Mouse (Mus musculus) inflammation-experienced regulatory T-cells, adult 6 months (primary cell): ENCODE results near the gene Mocs3. TPM values are rescaled to one million over a fixed set of nuclear protein-coding genes. Genes with fewer than 3 reads are reported as not detected.

Experiments used
- ATAC-seq: one replicate; pipeline ENCODE4 v1.8.0; 2017
- polyA plus RNA-seq, 3 experiments: library from polyadenylated mRNA; unstranded; fragments of 100-300 nt; shearing (Covaris generic); gene quantifications; one replicate each; pipeline ENCODE4 v1.2.1; 2017

Mocs3 gene
- polyA plus RNA-seq, 3 experiments from 2014 or later: 0.47 to 2.0 (median 0.48) TPM

- ATAC-seq: no peak
Measured at GRCm38 (mm10) chr2:168242841-168243240, 12.4 kb downstream of the Mocs3 start.

GRCm38 (mm10) chr2:168243278-168243677 is 12.9 kb downstream of the Mocs3 start:
- ATAC-seq: no peak

- ATAC-seq: no peak
Measured at GRCm38 (mm10) chr2:168245571-168245970, 15.1 kb downstream of the Mocs3 start.

GRCm38 (mm10) chr2:168248167-168248855 is 17.9 kb downstream of the Mocs3 start:
- ATAC-seq: no peak

GRCm38 (mm10) chr2:168248856-168249245 is 18.4 kb downstream of the Mocs3 start:
- ATAC-seq: no peak

DNA sequence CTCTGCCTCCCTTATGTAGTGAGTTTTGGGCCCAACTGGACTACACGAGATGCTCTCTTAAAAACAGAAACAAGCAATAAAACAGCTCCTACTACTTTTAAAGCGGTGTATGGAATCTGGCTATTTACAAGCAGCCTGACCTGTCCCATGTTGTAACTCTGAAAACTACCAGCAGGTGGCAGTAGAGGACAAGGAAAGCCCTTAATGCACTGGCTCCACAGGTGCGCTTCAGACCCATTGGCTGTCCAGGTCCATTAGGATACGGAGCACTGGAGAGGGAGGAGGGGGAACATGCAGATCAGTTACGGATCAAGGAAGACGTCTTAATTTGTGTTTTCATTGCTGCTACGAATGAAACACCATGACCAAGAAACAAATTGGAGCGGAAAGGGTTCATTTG is 19.8 kb downstream of the Mocs3 start:
- peak; percentile 71 for ATAC-seq

DNA sequence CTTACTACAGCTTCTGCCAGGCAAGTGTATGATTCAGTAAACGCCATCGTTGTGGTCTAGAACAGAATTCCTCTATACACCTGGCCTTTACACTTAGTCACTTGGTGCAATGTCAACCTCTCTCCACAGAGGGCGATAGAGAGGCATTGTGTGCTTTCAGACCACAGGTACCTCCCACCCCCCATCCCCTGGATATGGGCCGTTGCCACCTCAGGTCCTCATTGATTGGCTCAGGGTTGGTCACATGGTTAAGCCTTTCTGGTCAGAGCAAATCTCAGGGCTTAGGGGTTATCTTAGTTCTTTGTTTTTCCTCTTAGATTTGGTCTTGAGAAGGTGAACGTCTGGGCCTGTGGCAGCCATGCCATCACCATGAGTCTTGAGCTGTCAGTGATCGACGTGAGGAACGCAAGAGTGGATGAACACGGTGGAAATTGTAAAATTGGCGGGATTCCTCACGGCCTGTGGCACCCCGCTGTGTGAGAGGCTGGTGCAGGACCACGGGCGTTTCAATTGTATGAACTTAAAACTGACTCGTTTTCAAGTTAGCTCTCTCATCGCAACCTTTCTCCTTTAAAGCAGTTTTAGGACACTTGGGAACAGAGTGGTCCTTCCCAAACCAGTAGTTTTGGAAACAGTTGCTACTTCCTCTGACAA is 22.3 kb downstream of the Mocs3 start:
- ATAC-seq: no peak

- no peak for ATAC-seq
Measured at GRCm38 (mm10) chr2:168253822-168254221, 23.4 kb downstream of the Mocs3 start.

GRCm38 (mm10) chr2:168256506-168256905 is 26.1 kb downstream of the Mocs3 start:
- no peak for ATAC-seq

- ATAC-seq: no peak
Measured at GRCm38 (mm10) chr2:168257188-168257587, 26.8 kb downstream of the Mocs3 start.

DNA sequence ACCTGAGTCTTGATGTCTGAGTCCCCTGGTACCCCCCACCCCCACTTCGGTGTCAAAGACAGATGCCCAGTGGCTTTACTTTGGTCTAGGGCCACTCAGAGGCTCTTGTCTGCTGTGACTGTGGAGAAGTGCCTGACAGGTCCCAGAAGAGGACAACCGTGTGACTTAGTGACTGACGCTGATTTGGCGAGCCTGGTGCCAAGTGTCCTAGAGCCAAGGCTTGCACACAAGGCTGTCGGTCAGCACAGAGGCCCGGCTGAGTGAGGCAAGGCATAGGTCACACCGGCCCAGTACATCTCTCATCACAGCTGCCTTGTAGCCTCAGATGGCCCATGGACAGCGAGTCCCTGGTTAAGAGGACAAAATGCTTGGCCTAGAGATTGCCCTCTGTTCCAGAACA is 28.6 kb downstream of the Mocs3 start:
- ATAC-seq: no peak

DNA sequence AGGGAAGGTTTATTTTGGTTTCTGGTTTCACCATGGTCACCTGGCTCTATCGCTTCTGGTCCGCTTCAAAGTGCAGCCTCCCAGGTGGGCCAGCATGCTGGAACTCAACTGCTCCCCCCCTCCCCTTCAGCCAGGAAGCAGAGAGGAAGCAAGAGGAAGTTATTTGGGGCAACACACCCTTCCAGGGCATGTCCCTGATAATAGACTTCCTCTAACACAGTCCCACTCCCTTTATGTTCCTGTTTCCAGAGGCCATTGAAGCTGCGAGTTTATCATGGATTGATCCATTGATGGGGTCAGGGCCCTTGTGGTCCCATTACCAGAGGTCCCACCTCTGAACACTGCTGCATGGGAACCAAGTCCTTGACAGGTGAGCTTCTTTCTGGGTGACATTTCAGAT is 29.7 kb downstream of the Mocs3 start:
- ATAC-seq: no peak

- no peak for ATAC-seq
Measured at GRCm38 (mm10) chr2:168260900-168261299, 30.5 kb downstream of the Mocs3 start.

GRCm38 (mm10) chr2:168268033-168268432 is 37.6 kb downstream of the Mocs3 start:
- ATAC-seq: no peak

GRCm38 (mm10) chr2:168273387-168273786 is 43.0 kb downstream of the Mocs3 start:
- no peak for ATAC-seq

DNA sequence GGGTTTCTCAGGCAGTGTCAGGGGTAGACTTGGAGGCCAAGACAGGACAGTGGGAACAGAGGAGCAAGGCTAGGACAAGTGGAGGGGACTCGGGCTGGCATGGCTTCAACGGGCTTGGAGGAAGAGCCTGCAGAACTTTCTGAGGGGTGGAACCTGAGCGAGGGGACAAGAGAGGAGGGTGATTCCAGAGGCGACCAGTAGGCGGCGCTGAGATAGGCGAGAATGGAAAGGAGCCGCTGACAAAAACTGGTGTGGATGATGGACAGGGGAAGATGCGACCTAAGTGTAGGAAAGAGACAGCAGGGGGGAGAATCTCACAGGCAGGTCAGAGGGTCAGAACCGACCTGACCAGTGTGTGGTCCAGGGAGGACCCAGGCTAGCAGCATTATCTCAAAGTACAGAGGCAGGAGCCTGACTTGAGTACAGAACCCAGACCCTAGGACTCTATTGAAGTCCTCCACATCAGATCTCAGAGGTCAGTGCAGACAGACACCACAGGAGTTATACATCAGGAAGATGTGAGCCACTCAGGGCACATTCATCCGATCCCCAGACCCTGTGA is 44.0 kb downstream of the Mocs3 start:
- no peak for ATAC-seq

DNA sequence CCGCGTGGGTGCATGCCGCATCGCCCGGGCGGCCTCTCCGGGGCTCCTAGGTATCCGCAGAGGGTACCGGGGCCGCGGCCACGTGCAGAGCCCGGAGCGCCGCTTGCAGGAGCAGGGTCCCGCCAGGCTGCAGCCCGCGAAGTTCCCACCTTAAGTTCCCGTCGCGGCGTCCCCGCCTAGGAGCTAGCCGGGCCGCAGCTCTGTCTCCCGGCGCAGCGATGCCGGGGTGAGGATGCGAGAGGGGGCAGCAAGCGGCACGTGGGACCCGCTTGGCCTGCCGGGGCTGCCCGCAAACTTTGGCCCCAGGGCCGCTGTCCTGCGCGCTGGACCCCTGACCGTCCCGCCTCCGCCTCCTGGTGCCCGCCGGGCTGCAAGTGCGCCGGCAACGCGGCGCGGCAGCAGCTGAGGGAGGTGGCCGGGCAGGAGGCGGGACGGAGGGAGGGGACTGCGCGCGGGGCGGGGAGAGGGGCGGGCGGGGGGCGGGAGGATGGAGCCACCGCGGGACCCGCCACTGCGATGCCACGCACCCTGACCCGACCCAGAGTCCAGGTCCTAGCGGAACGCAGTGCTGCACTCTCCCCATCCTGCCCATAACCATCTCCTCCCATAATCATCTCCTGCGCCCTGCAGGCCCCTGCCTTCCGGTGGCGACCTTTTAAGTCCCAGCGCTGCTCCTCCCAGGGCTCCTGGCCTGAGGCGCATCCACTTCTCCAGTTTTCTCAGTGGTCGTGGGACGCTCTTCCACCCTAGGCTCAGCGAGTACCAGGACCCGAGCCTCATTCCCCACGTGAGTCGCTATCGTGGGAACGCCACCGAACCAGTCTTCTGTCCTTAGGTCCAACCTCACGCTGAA is 50.5 kb downstream of the Mocs3 start:
- no peak for ATAC-seq

DNA sequence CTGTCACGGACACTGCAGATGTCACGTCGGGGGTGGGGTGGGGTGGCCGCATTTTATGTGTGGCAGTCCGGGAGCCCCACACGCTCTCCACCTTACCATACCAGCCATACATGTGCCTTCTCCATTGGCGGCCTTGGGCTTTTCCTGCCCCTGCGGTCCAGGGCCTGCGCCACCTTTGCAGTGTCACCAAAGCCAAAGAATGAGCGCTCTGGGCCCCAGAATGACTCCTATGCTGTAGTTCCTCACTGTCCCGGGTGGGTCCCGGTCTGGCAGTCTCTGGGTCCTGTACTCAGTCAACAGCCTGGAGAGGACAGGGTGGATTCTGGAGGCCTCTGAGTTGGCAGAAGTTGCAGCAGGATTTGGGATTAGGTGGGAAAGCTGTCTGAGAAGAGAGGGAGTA is 51.2 kb downstream of the Mocs3 start, which contains the start of gene Kcng1:
TSS of gene Kcng1 (minus strand) at position 155 of the 400 bp plus-strand sequence.
- no peak for ATAC-seq

Other genes with a start within 250 kb of the Mocs3 start
- gene Ripor3, start 220.0 kb upstream of the Mocs3 start, polyA plus RNA-seq: under 1 TPM; 0.16 to 0.49 (median 0.33) TPM
- gene Pard6b, start 149.6 kb upstream of the Mocs3 start, polyA plus RNA-seq: 1 to 10 TPM in 2 of 3 experiments, under 1 TPM in 1; 0.41 to 1.2 (median 1.1) TPM
- 1 to 10 TPM; 1.7 to 2.1 (median 1.8) TPM for gene Adnp, start 23.5 kb upstream of the Mocs3 start, polyA plus RNA-seq
- gene Gm20716, start 258 bp upstream of the Mocs3 start, polyA plus RNA-seq: 10 to 100 TPM; 20.2 to 22.3 (median 20.2) TPM
- gene Dpm1, start within 50 bp of the Mocs3 start, polyA plus RNA-seq: 100 to 1,000 TPM in 2 of 3 experiments, 10 to 100 TPM in 1; 81.9 to 112 (median 110) TPM
- gene Kcng1, start 51.1 kb downstream of the Mocs3 start, polyA plus RNA-seq: not detected